In the genomic region with DNA sequence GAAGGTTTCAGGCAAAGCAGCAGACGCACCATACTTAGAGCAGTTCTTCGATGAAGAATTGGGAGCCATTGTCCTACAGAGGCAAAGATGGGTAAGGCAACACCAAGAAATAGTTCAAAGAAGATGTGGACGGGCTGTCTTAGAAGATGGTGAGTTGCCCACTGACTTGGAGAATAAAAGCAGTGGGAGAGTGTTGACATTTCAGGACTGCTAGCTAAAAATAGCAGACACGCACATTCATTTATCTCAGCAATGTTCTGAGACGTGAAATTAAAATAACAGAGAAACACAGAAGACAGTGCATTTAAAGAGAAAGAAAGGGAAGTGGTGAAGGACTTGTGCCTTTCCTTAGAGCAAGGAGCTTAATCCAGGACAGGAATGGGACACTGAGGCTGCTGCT, we compare ENCODE assay signal across 20 mouse cellular contexts. TPM values are rescaled to one million over a fixed set of nuclear protein-coding genes. Genes with fewer than 3 reads are reported as not detected.
DNase-seq lines count a peak whose midpoint lies in the region; ATAC-seq and TF ChIP-seq lines count a peak whose summit lies in the region.
"Had no signal": no experiment of that assay in that cellular context is flagged by ENCODE, and none has a peak within 500 bp of the region (broad histone marks: within the 10 kb centered on the region; RNA-seq: fewer than 3 reads in every experiment).

No protein-coding gene starts in this region.

- H3K27ac ChIP-seq in heart, embryonic 12.5 days (ENCODE audit: poor library complexity, severe bottlenecking): peak overlapping the region; percentile 79
- H3K27ac ChIP-seq in cortical plate, adult 2 months (ENCODE audit: insufficient read depth, low read length): peak overlapping the region; percentile 33; the same call in 1 of the 2 replicates
- peak overlapping the region; percentile 80 to 83 for H3K27ac ChIP-seq in heart, embryonic 14.5 days (replicated peaks in 1 of 2; ENCODE audit: control insufficient read depth in 1 of 2, insufficient read depth in 1 of 2, low read depth in 2 of 2, low read length in 2 of 2)
- H3K27ac ChIP-seq in stomach, embryonic 16.5 days (ENCODE audit: low read length): peak overlapping the region; percentile 34; the same call in 1 of the 2 replicates
- no peak overlapping the region for H3K27ac ChIP-seq in hindbrain, embryonic 10.5 days
- H3K27ac ChIP-seq: embryonic facial prominence, embryonic 12.5 days; forebrain, embryonic 15.5 days; hindbrain, embryonic 13.5 days; kidney, embryonic 15.5 days; limb, embryonic 15.5 days; liver, embryonic 15.5 days; midbrain, embryonic 15.5 days had no signal

- H3K4me3 ChIP-seq in heart, embryonic 12.5 days: no peak overlapping the region
- H3K4me3 ChIP-seq in cortical plate, adult 2 months (ENCODE audit: insufficient read depth, low read length): no peak overlapping the region
- no peak overlapping the region for H3K4me3 ChIP-seq in heart, embryonic 14.5 days (ENCODE audit: control insufficient read depth in 1 of 2, insufficient read depth in 1 of 2, low read depth in 1 of 2, low read length in 2 of 2)
- H3K4me3 ChIP-seq in stomach, embryonic 16.5 days (replicated peaks; ENCODE audit: low read length): no peak overlapping the region
- H3K4me3 ChIP-seq in hindbrain, embryonic 10.5 days: no peak overlapping the region
- H3K4me3 ChIP-seq: embryonic facial prominence, embryonic 12.5 days; forebrain, embryonic 15.5 days; hindbrain, embryonic 13.5 days; kidney, embryonic 15.5 days; limb, embryonic 15.5 days; liver, embryonic 15.5 days; megakaryocyte, embryonic 14.5 days; midbrain, embryonic 15.5 days; myocyte had no signal

- intact Hi-C loops in heart, postnatal 14 days (cut with DNase I): no loop called here

- no peak for TF ChIP-seq POLR2A in cortical plate, adult 2 months (IDR thresholded peaks at IDR 0.05; ENCODE audit: extremely low read depth, insufficient read depth, low read length)

- WGBS in heart, embryonic 12.5 days: 43% methylated on average over 5 of the region's 5 CpGs
- 36% methylated on average over 5 of the region's 5 CpGs for WGBS in heart, embryonic 14.5 days
- 46% methylated on average over 5 of the region's 5 CpGs for whole genome bisulfite sequencing in stomach, embryonic 16.5 days
- 83% methylated on average over 5 of the region's 5 CpGs for WGBS in hindbrain, embryonic 10.5 days

- H3K4me2 ChIP-seq in heart, embryonic 12.5 days: peak overlapping the region; percentile 30
- peak overlapping the region; percentile 38 for H3K4me2 ChIP-seq in heart, embryonic 14.5 days (ENCODE audit: low read length)
- no peak overlapping the region for H3K4me2 ChIP-seq in stomach, embryonic 16.5 days (ENCODE audit: low read depth, low read length)
- H3K4me2 ChIP-seq: embryonic facial prominence, embryonic 12.5 days; forebrain, embryonic 15.5 days; hindbrain, embryonic 13.5 days; kidney, embryonic 15.5 days; limb, embryonic 15.5 days; liver, embryonic 15.5 days; midbrain, embryonic 15.5 days had no signal

- no peak for TF ChIP-seq CTCF in cortical plate, adult 2 months (IDR thresholded peaks at IDR 0.05; ENCODE audit: extremely low read depth, insufficient read depth, low read length)

- H3K36me3 ChIP-seq in heart, embryonic 12.5 days: no peaks in the 10 kb centered on the region
- no peaks in the 10 kb centered on the region for H3K36me3 ChIP-seq in heart, embryonic 14.5 days (ENCODE audit: control insufficient read depth, insufficient read depth, low read length)
- no peaks in the 10 kb centered on the region for H3K36me3 ChIP-seq in stomach, embryonic 16.5 days (ENCODE audit: control insufficient read depth, insufficient read depth, low read length)
- H3K36me3 ChIP-seq in hindbrain, embryonic 10.5 days: no peaks in the 10 kb centered on the region
- H3K36me3 ChIP-seq: embryonic facial prominence, embryonic 12.5 days; forebrain, embryonic 15.5 days; hindbrain, embryonic 13.5 days; kidney, embryonic 15.5 days; limb, embryonic 15.5 days; liver, embryonic 15.5 days; midbrain, embryonic 15.5 days had no signal

- H3K27me3 ChIP-seq in heart, embryonic 12.5 days (replicated peaks): no peaks in the 10 kb centered on the region
- no peaks in the 10 kb centered on the region for H3K27me3 ChIP-seq in heart, embryonic 14.5 days (ENCODE audit: control insufficient read depth, insufficient read depth, low read length)
- no peaks in the 10 kb centered on the region for H3K27me3 ChIP-seq in stomach, embryonic 16.5 days (ENCODE audit: control insufficient read depth, insufficient read depth, low read length)
- no peaks in the 10 kb centered on the region for H3K27me3 ChIP-seq in hindbrain, embryonic 10.5 days (ENCODE audit: insufficient read depth, poor library complexity, severe bottlenecking)
- H3K27me3 ChIP-seq: embryonic facial prominence, embryonic 12.5 days; forebrain, embryonic 15.5 days; hindbrain, embryonic 13.5 days; kidney, embryonic 15.5 days; limb, embryonic 15.5 days; liver, embryonic 15.5 days; midbrain, embryonic 15.5 days had no signal

- no peak for ATAC-seq in heart, embryonic 12.5 days (ENCODE audit: insufficient number of reproducible peaks, low FRiP score)
- ATAC-seq in heart, embryonic 14.5 days (ENCODE audit: insufficient number of reproducible peaks, insufficient read depth, low FRiP score, low read depth): no peak
- no peak for ATAC-seq in stomach, embryonic 16.5 days (ENCODE audit: insufficient read depth, low FRiP score)
- ATAC-seq: forebrain, embryonic 15.5 days; inflammation-experienced regulatory T-cells, adult 6 months; lung, postnatal 0 days; midbrain, embryonic 15.5 days had no signal

- DNase-seq in heart, postnatal 14 days: no peak
- no peak for DNase-seq in hindbrain, embryonic 10.5 days (ENCODE audit: low spot score)
- DNase-seq in thymus, postnatal 14 days: no peak
- DNase-seq: cerebellum, adult 8-10 months; spleen, adult 18-20 months had no signal

- H3K4me1 ChIP-seq in heart, embryonic 12.5 days (replicated peaks): peaks cover 27% of the 10 kb centered on the region
- H3K4me1 ChIP-seq in cortical plate, adult 2 months (ENCODE audit: control insufficient read depth, insufficient read depth, low read length): peaks cover 13% of the 10 kb centered on the region
- peaks cover 15 to 28% of the 10 kb centered on the region in 2 experiments for H3K4me1 ChIP-seq in heart, embryonic 14.5 days (ENCODE audit: control insufficient read depth in 2 of 2, insufficient read depth in 2 of 2, low read length in 2 of 2)
- H3K4me1 ChIP-seq in stomach, embryonic 16.5 days (ENCODE audit: control insufficient read depth, insufficient read depth, low read length): peaks cover 4% of the 10 kb centered on the region; the same call in 1 of the 2 replicates
- no peaks in the 10 kb centered on the region for H3K4me1 ChIP-seq in hindbrain, embryonic 10.5 days (replicated peaks)
- H3K4me1 ChIP-seq: embryonic facial prominence, embryonic 12.5 days; forebrain, embryonic 15.5 days; kidney, embryonic 15.5 days; limb, embryonic 15.5 days; midbrain, embryonic 15.5 days had no signal

- H3K9ac ChIP-seq in heart, embryonic 12.5 days: no peak overlapping the region
- H3K9ac ChIP-seq in heart, embryonic 14.5 days (ENCODE audit: low read length): 0 out of 2 replicates have a peak overlapping the region, but pooled peaks have one; percentile 2
- H3K9ac ChIP-seq in stomach, embryonic 16.5 days (ENCODE audit: low read length): no peak overlapping the region
- H3K9ac ChIP-seq: embryonic facial prominence, embryonic 12.5 days; forebrain, embryonic 15.5 days; hindbrain, embryonic 13.5 days; kidney, embryonic 15.5 days; limb, embryonic 15.5 days; liver, embryonic 15.5 days; midbrain, embryonic 15.5 days had no signal

- no peaks in the 10 kb centered on the region for H3K9me3 ChIP-seq in heart, embryonic 12.5 days (replicated peaks)
- no peaks in the 10 kb centered on the region for H3K9me3 ChIP-seq in heart, embryonic 14.5 days (ENCODE audit: control insufficient read depth, low read length)
- no peaks in the 10 kb centered on the region for H3K9me3 ChIP-seq in stomach, embryonic 16.5 days (replicated peaks; ENCODE audit: control insufficient read depth, low read length)
- H3K9me3 ChIP-seq in hindbrain, embryonic 10.5 days: no peaks in the 10 kb centered on the region
- H3K9me3 ChIP-seq: embryonic facial prominence, embryonic 12.5 days; forebrain, embryonic 15.5 days; hindbrain, embryonic 13.5 days; kidney, embryonic 15.5 days; limb, embryonic 15.5 days; liver, embryonic 15.5 days; midbrain, embryonic 15.5 days had no signal

RNA-seq across cellular contexts. Expression of gene Ppm1e, which starts 59.8 kb away (rescaled TPM):
- polyA plus RNA-seq in heart, embryonic 12.5 days (2016; fragmentation: Nextera tagmentation; extraction: Ambion mirVana): 3.8 and 5.4 TPM in 2 replicates
- total RNA-seq in heart, postnatal 14 days (2021): 10 to 100 TPM; 12.0 to 14.7 TPM
- polyA plus RNA-seq in cortical plate, adult 2 months (2012; rRNA removed): 63.1 and 76.8 TPM in 2 replicates
- 7.1 and 7.8 TPM in 2 replicates for polyA plus RNA-seq in heart, embryonic 14.5 days (2014; fragmentation: Nextera tagmentation; extraction: Ambion mirVana)
- 1.5 and 1.9 TPM in 2 replicates for polyA plus RNA-seq in stomach, embryonic 16.5 days (2015; fragmentation: Nextera tagmentation; extraction: Ambion mirVana)
- polyA plus RNA-seq in hindbrain, embryonic 10.5 days (2016; fragmentation: Nextera tagmentation; extraction: Ambion mirVana): 5.4 and 9.2 TPM in 2 replicates
